Comparison of ENCODE assay signal across 8 mouse cellular contexts in the genomic region with DNA sequence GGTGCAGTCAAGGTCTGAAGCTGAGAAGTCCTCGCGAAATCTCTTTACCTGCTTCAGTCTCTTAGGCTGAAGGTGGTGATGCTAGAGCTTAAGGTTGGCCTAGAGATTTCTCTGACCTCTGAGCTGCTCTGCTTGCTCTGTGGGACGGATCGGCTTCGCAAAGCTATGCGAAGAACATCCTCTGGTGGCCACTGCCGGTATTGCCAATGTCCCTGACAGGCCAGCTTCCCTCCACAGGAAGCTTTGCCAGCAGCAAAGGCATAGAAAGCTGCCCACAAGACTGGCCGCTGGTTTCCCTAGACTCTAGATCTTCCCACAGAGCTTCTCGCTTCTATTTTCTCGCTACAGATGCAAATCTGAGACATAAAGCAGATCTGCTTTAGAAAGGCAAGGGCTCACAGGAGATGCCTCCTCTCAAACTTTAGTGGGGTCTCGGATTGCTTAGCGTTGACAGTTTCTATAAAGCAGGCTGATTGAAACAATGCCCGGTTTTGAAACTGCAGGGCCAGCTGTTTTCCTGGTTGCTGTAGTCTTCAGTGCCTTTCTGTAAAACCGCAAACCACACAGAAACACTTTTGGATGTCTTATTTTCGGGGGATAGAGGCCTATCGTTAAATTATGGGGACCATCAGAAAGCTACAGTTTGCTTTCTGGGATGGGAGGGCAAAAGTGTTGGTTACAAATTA.
A peak's percentile ranks its signal among the peaks of the same experiment; 100 is the strongest.
DNase-seq lines count a peak whose midpoint lies in the region; ATAC-seq and TF ChIP-seq lines count a peak whose summit lies in the region.

No protein-coding gene starts in this region.

- H3K36me3 ChIP-seq in intestine, embryonic 16.5 days (ENCODE audit: control insufficient read depth, insufficient read depth, low read length): no peaks in the 10 kb centered on the region
- no peaks in the 10 kb centered on the region for H3K36me3 ChIP-seq in midbrain, embryonic 12.5 days
- H3K36me3 ChIP-seq in small intestine, adult 2 months (ENCODE audit: control insufficient read depth, insufficient read depth, low read length): no peaks in the 10 kb centered on the region

- no peak overlapping the region for H3K4me2 ChIP-seq in intestine, embryonic 16.5 days (ENCODE audit: low read depth, low read length)
- H3K4me2 ChIP-seq in midbrain, embryonic 12.5 days (replicated peaks): no peak overlapping the region

- DNase-seq in adrenal gland, adult 8-10 months: peak; percentile 21
- peak; percentile 90 for DNase-seq in embryo, embryonic 11 days
- DNase-seq in left cerebral cortex, postnatal 14 days (ENCODE audit: low spot score in 2 of 2): peak; percentile 81 to 82

- H3K27me3 ChIP-seq in intestine, embryonic 16.5 days (replicated peaks; ENCODE audit: control insufficient read depth, insufficient read depth, low read length): no peaks in the 10 kb centered on the region
- H3K27me3 ChIP-seq in midbrain, embryonic 12.5 days: no peaks in the 10 kb centered on the region
- H3K27me3 ChIP-seq in small intestine, adult 2 months (ENCODE audit: control insufficient read depth, insufficient read depth, low read length): no peaks in the 10 kb centered on the region

- WGBS in intestine, embryonic 16.5 days: 30% methylated on average over 16 of the region's 16 CpGs
- 36% methylated on average over 16 of the region's 16 CpGs for WGBS in midbrain, embryonic 12.5 days
- 38% methylated on average over 16 of the region's 16 CpGs for WGBS in small intestine, adult 2 months

- no peaks in the 10 kb centered on the region for H3K9me3 ChIP-seq in intestine, embryonic 16.5 days (ENCODE audit: control insufficient read depth, low read length)
- H3K9me3 ChIP-seq in midbrain, embryonic 12.5 days: no peaks in the 10 kb centered on the region

- peak; percentile 99 for ATAC-seq in granulocyte monocyte progenitor cell, adult 5-6 weeks (replicated peaks; ENCODE audit: poor library complexity, severe bottlenecking)
- ATAC-seq in intestine, embryonic 16.5 days: peak; percentile 81
- ATAC-seq in midbrain, embryonic 12.5 days (ENCODE audit: low FRiP score, low read depth): peak; percentile 83
- ATAC-seq in erythroblast, adult 5-6 weeks (replicated peaks; ENCODE audit: low FRiP score, poor library complexity, severe bottlenecking): no peak

- intact Hi-C loops in left cerebral cortex, postnatal 14 days (cut with DNase I): loop anchor here (10.0 kb wide), 3 partner anchors 100 to 280 kb away; no protein-coding TSS in a partner anchor

- no peak overlapping the region for H3K4me3 ChIP-seq in intestine, embryonic 16.5 days (ENCODE audit: low read length)
- no peak overlapping the region for H3K4me3 ChIP-seq in midbrain, embryonic 12.5 days
- H3K4me3 ChIP-seq in small intestine, adult 2 months (ENCODE audit: low read depth, low read length): no peak overlapping the region

- H3K9ac ChIP-seq in intestine, embryonic 16.5 days (ENCODE audit: low read depth, low read length): no peak overlapping the region; the same call in 1 of the 2 replicates
- no peak overlapping the region for H3K9ac ChIP-seq in midbrain, embryonic 12.5 days (replicated peaks)

- no peak for TF ChIP-seq POLR2A in small intestine, adult 2 months (IDR thresholded peaks at IDR 0.05; ENCODE audit: low read depth, low read length)

- no peak overlapping the region for H3K27ac ChIP-seq in intestine, embryonic 16.5 days (ENCODE audit: low read length)
- no peak overlapping the region for H3K27ac ChIP-seq in midbrain, embryonic 12.5 days (replicated peaks)
- H3K27ac ChIP-seq in small intestine, adult 2 months (ENCODE audit: insufficient read depth, low read depth, low read length): no peak overlapping the region

- peak; percentile 73; the same call in 1 of the 2 replicates for TF ChIP-seq CTCF in small intestine, adult 2 months (IDR thresholded peaks at IDR 0.05; ENCODE audit: extremely low read depth, insufficient read length, insufficient replicate concordance, low read depth, low read length)

- no peaks in the 10 kb centered on the region for H3K4me1 ChIP-seq in intestine, embryonic 16.5 days (ENCODE audit: control insufficient read depth, insufficient read depth, low read length)
- H3K4me1 ChIP-seq in midbrain, embryonic 12.5 days: 0 out of 2 replicates have a peak, but pooled peaks cover 2% of the 10 kb centered on the region
- no peaks in the 10 kb centered on the region for H3K4me1 ChIP-seq in small intestine, adult 2 months (ENCODE audit: control insufficient read depth, insufficient read depth, insufficient read length, low read length)

Comparison
In these comparisons a context has a peak if more than half of its experiments do, and no peak if none do; other contexts are left out.
1. DNase-seq: peak in every context shown above with its lines; median percentile 90 in embryo, embryonic 11 days; 82 in left cerebral cortex, postnatal 14 days; 21 in adrenal gland, adult 8-10 months.